Mouse (Mus musculus) gastrocnemius, postnatal 25 days (tissue): ENCODE results near the gene Tdo2. TPM values are rescaled to one million over a fixed set of nuclear protein-coding genes. Genes with fewer than 3 reads are reported as not detected.

Experiments
- DNase-seq: peaks from one replicate; pipeline ENCODE4 v3.0.0; 2022
- total RNA-seq, 2 experiments: library from RNA; stranded (reverse); gene quantifications; 1 replicate in 1 of 2; 2 replicates in 1 of 2; pipeline ENCODE4 v1.2.3; 2021

The Tdo2 gene
- total RNA-seq, 2 experiments from 2014 or later = not detected

DNA sequence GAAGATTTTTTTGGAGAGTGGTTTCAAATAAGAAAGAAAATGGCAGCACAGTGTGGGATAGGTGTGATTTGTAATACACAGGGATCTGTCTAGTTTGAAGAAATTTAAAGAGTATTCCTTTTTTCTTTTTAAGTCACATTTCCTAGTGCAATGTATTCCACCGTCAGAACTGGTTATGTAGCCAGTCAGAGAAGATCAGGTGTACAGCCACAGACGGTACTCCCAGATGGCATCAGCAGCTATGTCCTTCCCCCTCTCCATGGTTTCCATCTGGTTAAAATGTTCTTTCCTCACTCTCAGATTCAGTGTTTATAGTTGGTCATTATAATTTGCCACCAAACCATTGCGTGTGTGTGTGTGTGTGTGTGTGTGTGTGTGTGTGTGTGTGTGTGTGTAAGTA, 32.9 kb downstream of the Tdo2 start:
- DNase-seq = no peak

- DNase-seq = no peak
Measured at GRCm38 (mm10) chr3:81942341-81942740, 33.7 kb downstream of the Tdo2 start.

DNA sequence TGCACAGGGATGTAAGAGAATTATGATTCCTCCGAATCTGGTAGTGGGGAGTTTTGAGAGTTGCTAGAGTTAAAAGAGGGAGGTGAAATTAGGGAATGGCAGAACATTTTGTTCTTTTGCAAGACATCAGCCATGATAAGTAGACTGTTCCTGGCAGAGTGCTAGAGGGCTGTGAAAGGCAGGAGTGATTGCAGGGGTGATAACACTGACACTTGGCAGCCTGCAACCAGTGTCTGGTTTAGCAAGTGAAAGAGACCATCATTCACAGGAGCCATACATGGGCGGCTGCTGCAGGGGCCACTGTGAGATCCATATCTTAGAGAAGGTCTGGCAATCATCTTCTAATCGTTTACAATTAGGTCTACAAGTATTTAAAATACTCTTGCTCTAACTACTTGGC, 37.1 kb downstream of the Tdo2 start:
- DNase-seq = no peak

GRCm38 (mm10) chr3:81933348-81933747, 42.7 kb downstream of the Tdo2 start:
- no peak for DNase-seq

DNA sequence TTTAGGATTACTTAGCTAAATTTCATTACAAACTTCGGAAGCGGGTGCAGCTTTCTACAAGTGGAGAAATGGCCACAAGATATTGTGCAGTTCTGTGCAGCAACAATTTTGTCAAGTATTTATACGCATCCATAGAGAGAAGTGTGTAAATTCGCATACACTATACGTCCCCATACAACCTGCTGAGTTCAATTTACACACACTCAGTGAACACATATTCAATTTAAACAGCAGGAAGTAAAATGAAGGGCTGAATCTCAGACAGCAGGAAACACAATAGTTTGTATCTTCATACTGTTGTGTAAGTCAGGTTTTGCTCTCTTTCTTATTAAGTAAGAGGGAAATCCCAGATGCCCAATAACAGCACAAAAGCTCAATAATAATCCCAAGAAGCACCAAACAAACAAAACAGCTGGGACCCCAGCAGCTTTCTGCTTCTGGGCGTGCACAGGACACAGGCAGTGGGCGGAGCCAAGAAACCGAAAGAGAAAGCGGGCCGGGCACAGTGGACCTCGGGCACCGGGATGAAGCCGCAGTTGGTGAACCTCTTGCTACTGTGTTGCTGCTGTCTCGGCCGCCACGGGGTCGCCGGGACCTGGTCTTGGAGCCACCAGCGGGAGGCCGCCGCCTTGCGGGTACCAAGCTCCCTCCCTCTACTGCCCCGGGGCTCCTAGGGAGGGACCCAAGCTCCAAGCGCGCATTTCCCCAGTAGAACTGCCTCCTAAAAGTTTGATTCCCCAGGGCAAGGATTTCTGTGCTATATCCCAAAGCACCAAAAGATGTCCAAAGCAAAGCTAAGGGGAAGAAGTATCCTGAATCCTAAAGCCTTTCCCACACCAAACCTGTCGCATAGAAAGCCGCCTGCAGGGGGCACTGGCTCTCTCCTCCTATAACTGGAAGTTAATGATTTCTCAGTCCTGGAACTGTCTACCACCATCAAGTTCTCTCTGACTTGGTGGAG, 43.6 kb downstream of the Tdo2 start, which contains the start of gene Ctso:
Gene Ctso, plus strand, starts transcription at position 461 of the 961 bp plus-strand sequence.
- peak; percentile 77 for DNase-seq

DNA sequence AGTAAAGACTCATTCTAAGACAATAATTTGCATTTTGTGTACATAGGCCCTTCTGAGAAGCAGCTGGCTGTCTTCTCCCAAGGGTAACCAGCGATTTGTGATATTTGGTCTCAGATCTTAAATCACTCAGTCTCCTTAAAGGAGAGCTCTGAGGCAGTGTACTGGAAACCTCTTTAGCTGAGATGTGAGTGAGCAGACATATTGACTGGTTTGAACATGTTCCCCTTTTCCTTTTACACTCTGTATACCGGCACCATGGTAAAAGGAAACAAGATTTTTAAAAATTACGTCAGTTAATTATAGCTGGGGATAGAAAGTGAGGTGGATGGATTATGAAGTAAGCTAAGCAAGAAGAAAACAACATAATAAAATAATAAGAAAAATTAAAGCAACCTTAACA, 44.3 kb downstream of the Tdo2 start:
- no peak for DNase-seq

DNA sequence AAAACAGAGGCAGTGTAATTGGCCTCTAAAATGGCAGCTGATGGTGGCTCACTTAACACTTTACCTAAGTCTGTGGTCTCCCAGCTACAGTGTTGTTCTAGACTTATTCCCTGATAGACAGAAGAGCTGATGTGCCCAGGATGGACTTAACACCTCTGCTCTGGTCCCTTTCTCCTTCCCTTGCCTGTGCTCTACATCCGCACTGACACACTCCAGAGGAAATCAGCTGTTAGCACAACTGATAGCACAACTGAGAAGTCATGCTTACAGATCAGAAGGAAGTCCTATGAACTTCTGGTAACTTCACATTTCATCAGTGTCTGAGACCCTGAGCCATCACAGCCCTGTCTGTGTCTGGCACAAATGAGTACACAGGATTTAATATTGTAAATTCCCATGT, 46.9 kb downstream of the Tdo2 start:
- no peak for DNase-seq

DNA sequence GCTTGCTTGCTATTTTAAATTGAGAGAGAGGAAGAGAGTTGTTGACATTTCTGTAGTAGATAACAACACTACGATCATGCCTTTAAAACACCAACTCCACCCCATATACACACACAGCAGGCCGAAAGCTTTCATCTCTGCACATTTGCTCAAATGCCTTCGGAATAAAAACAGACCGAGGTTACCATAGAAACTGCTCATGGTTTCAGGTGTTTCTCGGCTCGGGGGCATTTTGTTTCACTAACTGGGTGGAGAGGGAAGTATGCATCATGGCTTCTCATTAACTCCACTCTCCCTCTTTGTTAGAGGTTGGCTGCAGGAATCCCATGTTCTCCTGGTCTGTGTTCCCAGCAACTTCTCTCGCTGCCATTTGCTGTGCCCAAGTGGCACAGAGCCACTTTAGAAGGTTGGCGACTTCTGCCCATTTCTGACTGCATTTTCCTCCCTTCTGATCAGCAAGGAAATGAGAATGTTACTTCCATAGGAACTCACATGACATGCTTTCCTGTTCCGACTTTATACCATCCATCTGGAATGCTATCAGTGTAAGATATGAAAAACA, 49.2 kb downstream of the Tdo2 start:
- DNase-seq = no peak

DNA sequence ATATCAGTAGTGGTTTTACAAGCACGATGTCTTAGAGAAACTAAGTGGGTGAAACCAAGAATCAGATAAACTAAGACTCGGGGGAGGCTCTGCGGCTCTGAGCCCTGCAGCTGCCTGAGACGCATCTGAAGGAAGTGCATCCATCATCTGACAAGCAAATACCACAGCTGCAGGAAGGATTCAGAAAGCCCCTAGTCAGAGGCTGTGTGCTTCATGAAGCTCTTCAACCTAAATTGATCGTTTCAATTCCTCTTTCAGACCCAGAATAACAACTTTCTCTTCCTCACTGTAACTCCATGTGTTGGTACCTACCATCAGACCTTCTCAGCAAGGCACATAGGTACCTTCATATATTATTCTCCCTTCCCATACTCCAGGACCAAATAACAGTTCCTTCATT, 50.1 kb downstream of the Tdo2 start:
- no peak for DNase-seq

DNA sequence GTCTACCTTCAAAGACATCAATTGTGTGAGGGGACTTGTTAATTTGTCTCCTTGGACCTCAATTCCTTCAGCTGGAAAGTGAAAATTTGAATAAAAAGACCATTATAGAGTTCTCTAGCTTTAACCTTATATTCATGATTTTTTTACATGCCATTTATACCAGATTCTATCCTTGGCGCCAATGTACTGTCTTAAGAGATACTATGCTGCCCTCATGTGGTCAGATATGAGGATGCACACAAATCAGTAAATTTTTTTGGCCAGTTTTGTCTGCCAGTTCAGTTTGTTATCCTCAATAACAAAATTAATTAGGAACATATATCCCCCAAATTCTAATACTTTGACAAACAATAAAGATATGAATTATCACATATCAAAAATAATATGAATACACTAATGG, 51.1 kb downstream of the Tdo2 start:
- no peak for DNase-seq

DNA sequence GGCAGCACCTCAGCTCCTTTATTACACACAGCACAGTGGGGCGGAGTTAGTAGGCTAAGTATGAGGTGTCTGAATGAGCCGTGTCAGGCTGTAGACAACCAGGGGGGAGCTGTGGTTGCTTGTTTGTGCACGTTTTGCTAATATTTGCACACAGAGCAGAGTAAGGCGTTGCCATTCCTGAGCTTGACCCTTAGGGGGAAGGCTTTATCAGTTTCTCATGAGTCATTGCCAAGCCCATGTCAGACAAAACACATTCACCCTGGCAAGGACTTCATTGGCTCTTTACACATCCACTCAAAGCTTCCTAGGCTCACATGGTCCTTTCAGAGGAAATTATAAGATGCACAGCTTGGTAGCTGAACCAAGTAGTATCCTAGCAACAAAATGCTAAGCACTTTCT, 53.1 kb downstream of the Tdo2 start:
- DNase-seq = no peak

- no peak for DNase-seq
Measured at GRCm38 (mm10) chr3:81919681-81920080, 56.3 kb downstream of the Tdo2 start.

- DNase-seq = no peak
Measured at GRCm38 (mm10) chr3:81918215-81918614, 57.8 kb downstream of the Tdo2 start.

- DNase-seq = no peak
Measured at GRCm38 (mm10) chr3:81917354-81917935, 58.6 kb downstream of the Tdo2 start.

GRCm38 (mm10) chr3:81916030-81916686, 59.8 kb downstream of the Tdo2 start:
- no peak for DNase-seq

DNA sequence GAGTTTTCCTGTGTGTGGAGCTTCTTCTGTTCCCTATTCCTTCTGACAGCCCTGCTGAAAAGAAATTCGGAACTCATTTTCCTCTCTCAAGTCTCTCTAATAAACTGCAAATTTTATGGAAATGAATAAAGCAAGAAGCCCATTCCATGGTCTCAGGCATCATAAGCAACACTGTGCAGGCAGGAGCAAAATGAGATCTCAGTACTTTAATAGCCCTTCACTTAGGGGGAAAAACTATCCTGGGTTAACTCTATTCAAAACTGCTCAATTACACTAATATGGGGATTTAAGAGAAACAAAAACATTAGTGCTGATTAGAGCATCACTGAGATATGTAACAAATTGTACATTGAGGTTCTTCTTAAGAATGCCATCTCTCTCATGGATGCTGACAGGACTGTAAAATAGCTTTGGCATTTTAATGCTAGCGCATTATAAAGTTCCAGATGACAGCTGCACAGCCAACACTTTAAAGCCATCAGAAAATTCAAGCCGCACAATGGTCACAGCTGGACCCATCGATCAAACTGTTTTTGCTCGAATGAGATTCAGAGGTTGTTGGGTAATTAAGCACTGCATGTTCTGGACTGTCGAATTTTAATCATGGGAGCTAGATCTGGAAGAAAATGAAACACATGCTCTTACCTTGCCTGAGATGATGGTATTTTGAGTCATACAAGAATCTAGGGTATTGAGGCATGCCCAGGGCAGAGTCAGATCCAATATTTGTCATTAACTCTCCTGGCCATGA, 65.5 kb downstream of the Tdo2 start:
- DNase-seq = no peak

Other genes with a start within 250 kb of the Tdo2 start
- gene Ctso, start 43.6 kb downstream of the Tdo2 start, total RNA-seq = 1 to 10 TPM; 3.6 to 4.6 TPM
- gene Asic5, start 6.1 kb upstream of the Tdo2 start, total RNA-seq = not detected
- 1 to 10 TPM; 3.8 TPM for gene Gucy1b1, start 98.5 kb upstream of the Tdo2 start, total RNA-seq
- gene Gucy1a1, start 169.6 kb upstream of the Tdo2 start, total RNA-seq = 1 to 10 TPM; 5.9 to 7.0 TPM